Mouse (Mus musculus) stomach, embryonic 16.5 days (tissue): ENCODE measurements around the gene Hdac1. TPM values are rescaled to one million over a fixed set of nuclear protein-coding genes. Genes with fewer than 3 reads are reported as not detected.

Source experiments
- ATAC-seq: fragments of 200-750 bp; cut with Nextera tagmentation; 2 replicates; pipeline ENCODE4 v1.8.0; 2017; ENCODE audit warnings: moderate number of reproducible peaks, moderate TSS enrichment; ENCODE audit not compliant: insufficient read depth, low FRiP score
- H3K27ac ChIP-seq: fragments of 300-500 bp; sonication (generic); 2 replicates; pipeline ENCODE4 v1.5.1; 2014; ENCODE audit warnings: low read length
- H3K27me3 ChIP-seq: fragments of 300-500 bp; sonication (generic); 2 replicates; pipeline ENCODE4 v1.6.1; 2014; ENCODE audit warnings: low read length, control low read depth, mixed read lengths; ENCODE audit not compliant: control insufficient read depth, insufficient read depth
- H3K36me3 ChIP-seq: fragments of 300-500 bp; sonication (generic); 2 replicates; pipeline ENCODE4 v1.6.1; 2014; ENCODE audit warnings: low read length; ENCODE audit not compliant: control insufficient read depth, insufficient read depth
- H3K4me1 ChIP-seq: fragments of 300-500 bp; sonication (generic); 2 replicates; pipeline ENCODE4 v1.6.1; 2014; ENCODE audit warnings: low read length, control low read depth, mixed read lengths; ENCODE audit not compliant: control insufficient read depth, insufficient read depth
- H3K4me2 ChIP-seq: fragments of 300-500 bp; sonication (generic); 2 replicates; pipeline ENCODE4 v1.6.1; 2014; ENCODE audit warnings: low read depth, low read length, mixed read lengths
- H3K4me3 ChIP-seq: fragments of 300-500 bp; sonication (generic); replicated peaks from 2 replicates; pipeline ENCODE4 v1.5.1; 2014; ENCODE audit warnings: mild to moderate bottlenecking, low read length
- H3K9ac ChIP-seq: fragments of 300-500 bp; sonication (generic); 2 replicates; pipeline ENCODE4 v1.6.1; 2014; ENCODE audit warnings: low read length
- H3K9me3 ChIP-seq: fragments of 300-500 bp; sonication (generic); replicated peaks from 2 replicates; pipeline ENCODE4 v1.6.1; 2016; ENCODE audit warnings: low read length, control low read depth; ENCODE audit not compliant: control insufficient read depth
- WGBS: fragments of 180-500 bp; shearing (Covaris S2); extraction: QIAGEN DNeasy Blood & Tissue Kit; methylation state at CpG from one replicate; pipeline ENCODE4 v1.1.7; 2014; 5-methylcytosine and 5-hydroxymethylcytosine counted together
- polyA plus RNA-seq: library from polyadenylated mRNA; unstranded; fragments of >200 nt; fragmentation: Nextera tagmentation; extraction: Ambion mirVana; gene quantifications from 2 replicates; pipeline ENCODE4 v1.2.1, GENCODE M21; 2015

The Hdac1 gene
- polyA plus RNA-seq, result 195 and 205 TPM in 2 replicates

DNA sequence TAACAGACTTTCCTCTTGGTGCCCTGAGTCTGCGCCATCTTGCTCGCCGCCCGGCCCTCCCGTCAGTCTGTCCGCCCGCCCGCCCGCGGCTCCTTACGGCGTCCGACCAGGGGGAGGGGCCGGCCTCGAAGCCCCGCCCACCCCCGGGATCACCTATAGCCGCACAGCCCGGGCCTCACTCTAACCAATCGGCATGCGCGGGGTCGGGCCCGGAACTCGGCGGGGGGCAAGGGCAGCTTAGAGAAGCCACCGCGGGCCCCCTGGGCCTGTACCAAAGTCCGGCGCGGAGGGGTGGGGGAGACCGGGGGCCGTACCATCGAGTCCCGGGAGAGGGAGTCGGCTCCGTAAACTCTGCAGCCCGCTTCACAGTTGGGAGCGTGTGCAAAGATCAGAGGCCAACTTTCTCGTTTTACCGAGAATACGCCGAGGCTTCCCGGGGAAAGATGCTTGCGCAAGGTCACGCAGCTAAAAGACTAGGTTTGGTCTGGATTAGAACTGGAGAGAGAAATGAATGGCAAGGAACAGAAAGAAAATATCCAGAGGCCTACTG lies at the start of gene Hdac1:
Hdac1 (minus strand) TSS at position 122 of the 550 bp plus-strand sequence.
- Histone ChIP-seq H3K27ac (peak within 1 kb of the TSS; percentile 86), H3K4me2 (peak within 1 kb of the TSS; percentile 89), H3K36me3 (no peaks in the 10 kb centered on the region), H3K4me1 (peaks cover 11% of the 10 kb centered on the region), H3K27me3 (no peaks in the 10 kb centered on the region), H3K9me3 (no peaks in the 10 kb centered on the region), H3K4me3 (peak within 1 kb of the TSS; percentile 98), H3K9ac (peak within 1 kb of the TSS; percentile 92)
- WGBS, result under 1% methylated on average over 45 of the region's 46 CpGs
- peak; percentile 100 for ATAC-seq

- ATAC-seq, result no peak
- H3K4me2 ChIP-seq, result no peak overlapping the region
- no peak overlapping the region for H3K27ac ChIP-seq
- H3K4me1 ChIP-seq, result no peaks in the 10 kb centered on the region
- H3K36me3 ChIP-seq, result peaks cover 20% of the 10 kb centered on the region
- WGBS, result 73% methylated on average over 4 of the region's 4 CpGs
- H3K9ac ChIP-seq, result no peak overlapping the region
- no peaks in the 10 kb centered on the region for H3K27me3 ChIP-seq
- H3K4me3 ChIP-seq, result no peak overlapping the region
- H3K9me3 ChIP-seq, result no peaks in the 10 kb centered on the region
Observed at GRCm38 (mm10) chr4:129588865-129589264, 46.4 kb upstream of the Hdac1 start.

- WGBS, result 43% methylated on average over 1 of the region's 1 CpGs
- Histone ChIP-seq H3K9me3 (no peaks in the 10 kb centered on the region), H3K4me3 (no peak overlapping the region), H3K9ac (no peak overlapping the region), H3K27ac (no peak overlapping the region), H3K4me1 (no peaks in the 10 kb centered on the region), H3K4me2 (no peak overlapping the region), H3K27me3 (no peaks in the 10 kb centered on the region), H3K36me3 (peaks cover 17% of the 10 kb centered on the region)
- no peak for ATAC-seq
Observed at GRCm38 (mm10) chr4:129586943-129587342, 44.4 kb upstream of the Hdac1 start.

- Histone ChIP-seq H3K4me1 (no peaks in the 10 kb centered on the region), H3K27me3 (no peaks in the 10 kb centered on the region), H3K36me3 (peaks cover 8% of the 10 kb centered on the region; the same call in 1 of the 2 replicates), H3K4me2 (peak overlapping the region; percentile 84), H3K4me3 (no peak overlapping the region), H3K9ac (0 out of 2 replicates have a peak overlapping the region, but pooled peaks have one; percentile 76), H3K27ac (no peak overlapping the region), H3K9me3 (no peaks in the 10 kb centered on the region)
- 80% methylated on average over 9 of the region's 9 CpGs for WGBS
- no peak for ATAC-seq
Observed at GRCm38 (mm10) chr4:129585773-129586172, 43.3 kb upstream of the Hdac1 start.

GRCm38 (mm10) chr4:129584884-129585608 lies 42.5 kb upstream of the Hdac1 start:
- H3K4me3 ChIP-seq, result peak overlapping the region; percentile 58
- ATAC-seq, result peak; percentile 82
- no peaks in the 10 kb centered on the region for H3K9me3 ChIP-seq
- peak overlapping the region; percentile 53 for H3K27ac ChIP-seq
- H3K27me3 ChIP-seq, result no peaks in the 10 kb centered on the region
- H3K9ac ChIP-seq, result peak overlapping the region; percentile 76
- H3K4me1 ChIP-seq, result no peaks in the 10 kb centered on the region
- WGBS, result under 1% methylated on average over 36 of the region's 36 CpGs
- peak overlapping the region; percentile 84 for H3K4me2 ChIP-seq
- H3K36me3 ChIP-seq, result 0 out of 2 replicates have a peak, but pooled peaks cover under 1% of the 10 kb centered on the region

- Histone ChIP-seq H3K4me1 (no peaks in the 10 kb centered on the region), H3K27me3 (no peaks in the 10 kb centered on the region), H3K4me2 (peak overlapping the region; percentile 84), H3K4me3 (peak overlapping the region; percentile 58), H3K27ac (peak overlapping the region; percentile 53), H3K36me3 (no peaks in the 10 kb centered on the region), H3K9ac (peak overlapping the region; percentile 76), H3K9me3 (no peaks in the 10 kb centered on the region)
- WGBS, result 82% methylated on average over 1 of the region's 1 CpGs
- no peak for ATAC-seq
Observed at GRCm38 (mm10) chr4:129584370-129584769, 41.9 kb upstream of the Hdac1 start.

GRCm38 (mm10) chr4:129582251-129582650 lies 39.7 kb upstream of the Hdac1 start:
- ATAC-seq, result no peak
- Histone ChIP-seq H3K9ac (no peak overlapping the region), H3K27ac (no peak overlapping the region), H3K27me3 (no peaks in the 10 kb centered on the region), H3K4me1 (no peaks in the 10 kb centered on the region), H3K36me3 (no peaks in the 10 kb centered on the region), H3K9me3 (no peaks in the 10 kb centered on the region), H3K4me2 (no peak overlapping the region), H3K4me3 (no peak overlapping the region)
- WGBS, result 83% methylated on average over 1 of the region's 1 CpGs

DNA sequence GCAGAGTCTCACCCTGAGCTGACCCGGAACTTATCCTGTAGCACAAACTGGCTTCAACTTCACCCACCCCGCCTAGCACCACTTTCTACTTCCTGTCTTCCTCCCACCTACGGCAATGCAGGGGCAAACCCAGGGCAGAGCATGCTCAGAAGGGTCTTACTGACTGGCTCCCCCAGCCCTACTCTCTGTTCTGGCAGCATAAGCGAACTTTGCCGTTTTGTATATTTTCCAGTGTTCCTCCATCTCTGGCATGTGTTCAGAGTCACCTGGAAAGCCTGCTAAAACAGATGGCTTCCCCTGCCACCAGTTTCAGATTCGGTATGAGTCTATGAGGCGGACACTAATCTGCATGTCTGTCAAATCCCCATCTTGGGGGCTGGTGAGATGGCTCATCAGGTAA lies 37.8 kb upstream of the Hdac1 start:
- H3K9me3 ChIP-seq, result no peaks in the 10 kb centered on the region
- H3K9ac ChIP-seq, result peak overlapping the region; percentile 43; the same call in 1 of the 2 replicates
- H3K27me3 ChIP-seq, result no peaks in the 10 kb centered on the region
- no peak overlapping the region for H3K4me2 ChIP-seq
- no peaks in the 10 kb centered on the region for H3K4me1 ChIP-seq
- no peak overlapping the region for H3K27ac ChIP-seq
- no peak for ATAC-seq
- WGBS, result 50% methylated on average over 7 of the region's 7 CpGs
- no peak overlapping the region for H3K4me3 ChIP-seq
- no peaks in the 10 kb centered on the region for H3K36me3 ChIP-seq

DNA sequence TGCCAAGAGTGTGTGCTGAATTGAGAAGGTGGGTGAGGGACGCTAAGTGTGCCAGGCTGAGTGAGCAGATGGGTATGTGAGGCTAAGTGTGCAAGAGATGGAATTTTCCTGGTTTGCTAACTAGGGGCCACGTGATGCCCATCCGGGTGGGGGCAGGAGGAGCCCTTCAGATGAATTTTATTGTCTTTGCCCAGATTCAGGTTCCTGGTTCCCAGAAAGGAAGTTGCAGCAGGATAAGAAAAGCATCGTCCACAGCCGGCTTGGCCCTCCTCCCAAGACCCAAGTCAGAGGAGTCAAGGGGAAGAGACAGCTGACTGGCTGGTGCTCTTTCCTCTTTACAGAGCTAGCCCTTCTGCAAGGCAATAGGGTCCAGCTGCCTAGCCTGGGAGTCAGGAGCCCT lies 36.0 kb upstream of the Hdac1 start, which contains the start of gene Fam167b:
Fam167b (minus strand) TSS at position 84 of the 400 bp plus-strand sequence.
- WGBS, result 76% methylated on average over 5 of the region's 5 CpGs
- no peaks in the 10 kb centered on the region for H3K9me3 ChIP-seq
- H3K4me3 ChIP-seq, result no peak within 1 kb of the TSS
- no peak within 1 kb of the TSS for H3K9ac ChIP-seq
- no peaks in the 10 kb centered on the region for H3K27me3 ChIP-seq
- no peak within 1 kb of the TSS for H3K4me2 ChIP-seq
- ATAC-seq, result no peak
- H3K4me1 ChIP-seq, result 0 out of 2 replicates have a peak, but pooled peaks cover 2% of the 10 kb centered on the region
- H3K27ac ChIP-seq, result no peak within 1 kb of the TSS
- H3K36me3 ChIP-seq, result no peaks in the 10 kb centered on the region
